Mouse (Mus musculus) sigmoid colon, adult 10 weeks (tissue): ENCODE data around the gene Tceal7. TPM values are rescaled to one million over a fixed set of nuclear protein-coding genes. Genes with fewer than 3 reads are reported as not detected.

Experiments used
- polyA plus RNA-seq: library from polyadenylated mRNA; stranded (reverse); fragments of 350-450 nt; fragmentation: Illumina TruSeq; extraction: RNeasy Lipid Tissue Mini Kit (QIAGEN cat#74804); gene quantifications from one replicate; pipeline ENCODE4 v1.2.3, GENCODE M21; 2014; ENCODE audit warnings: low read depth, low replicate concordance

The Tceal7 gene
- not detected for polyA plus RNA-seq

GRCm38 (mm10) chrX:136214729-136215677 is at the start of gene Tceal7, which contains the start of gene Bex1:
Tceal7 (plus strand) TSS chrX:136214779.
Bex1 (minus strand) TSS chrX:136215513.

GRCm38 (mm10) chrX:136172118-136172551 is 42.4 kb upstream of the Tceal7 start, which contains the start of gene Tceal8:
Tceal8 (minus strand) TSS chrX:136172342.

GRCm38 (mm10) chrX:136203664-136204066 is 10.9 kb upstream of the Tceal7 start, which contains the start of gene Tceal5:
Tceal5 (minus strand) TSS chrX:136203876.

DNA sequence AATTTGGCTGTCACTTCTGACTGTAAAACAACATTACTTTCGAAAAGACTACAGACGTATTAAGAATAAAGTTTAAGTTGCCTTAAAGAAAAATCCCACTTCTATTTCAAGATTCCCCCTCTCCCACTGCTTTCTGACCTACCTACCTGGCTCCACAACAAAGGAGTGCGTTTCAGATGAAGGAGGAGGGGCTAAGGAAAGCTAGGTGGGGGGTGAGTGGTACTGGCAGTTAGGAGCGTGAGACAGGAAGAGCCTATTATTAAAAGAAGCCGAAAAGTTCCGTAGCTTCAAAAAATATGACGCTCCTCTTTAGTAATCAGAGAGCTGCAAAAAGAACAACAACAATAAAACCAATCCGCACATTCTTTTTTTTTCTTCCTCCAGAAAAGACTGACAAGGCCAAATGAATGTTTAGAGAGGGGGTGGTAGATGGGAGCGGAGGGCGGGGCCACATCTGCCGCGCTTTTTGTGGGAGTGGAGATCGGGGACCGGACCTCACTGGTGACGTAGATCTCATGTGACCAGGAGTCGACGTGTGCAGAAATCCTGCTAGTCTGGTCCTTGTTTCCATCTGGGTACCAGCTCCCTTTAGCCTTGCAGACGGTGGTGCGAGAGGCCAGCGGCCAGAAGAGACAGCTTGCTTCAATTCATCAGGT is 30.1 kb downstream of the Tceal7 start, which contains the start of gene Tceal9:
Gene Tceal9, plus strand, starts transcription at position 506 of the 656 bp plus-strand sequence.

GRCm38 (mm10) chrX:136269743-136270392 is 55.3 kb downstream of the Tceal7 start, which contains the start of gene Bex3:
Bex3 (plus strand) TSS chrX:136270253.

Other genes starting within 250 kb of the Tceal7 start
- 8.3 TPM for gene Arxes2, start 221.0 kb upstream of the Tceal7 start, polyA plus RNA-seq
- 2.0 TPM for gene Arxes1, start 181.4 kb upstream of the Tceal7 start, polyA plus RNA-seq
- gene Bex2, start 146.5 kb upstream of the Tceal7 start, polyA plus RNA-seq = 5.6 TPM
- not detected for gene Nxf3, start 129.5 kb upstream of the Tceal7 start, polyA plus RNA-seq
- gene Bex4, start 75.8 kb upstream of the Tceal7 start, polyA plus RNA-seq = 10.7 TPM
- 113 TPM for gene Tceal8, start 42.4 kb upstream of the Tceal7 start, polyA plus RNA-seq
- 3.4 TPM for gene Tceal5, start 10.9 kb upstream of the Tceal7 start, polyA plus RNA-seq
- gene Bex1, start 734 bp downstream of the Tceal7 start, polyA plus RNA-seq = 4.3 TPM
- gene Tceal9, start 30.3 kb downstream of the Tceal7 start, polyA plus RNA-seq = 462 TPM
- 12.7 TPM for gene Bex3, start 55.5 kb downstream of the Tceal7 start, polyA plus RNA-seq